Mouse (Mus musculus): ENCODE results near the gene Olfr689. TPM values are rescaled to one million over a fixed set of nuclear protein-coding genes. Genes with fewer than 3 reads are reported as not detected.
"Not testable (repeated sequence)": the region's sequence is repeated elsewhere in the genome, so short reads cannot be mapped to it uniquely, and the experiment has no call there.

Olfr689 gene
- polyA plus RNA-seq (2017; shearing (Covaris generic)) = not detected

DNA sequence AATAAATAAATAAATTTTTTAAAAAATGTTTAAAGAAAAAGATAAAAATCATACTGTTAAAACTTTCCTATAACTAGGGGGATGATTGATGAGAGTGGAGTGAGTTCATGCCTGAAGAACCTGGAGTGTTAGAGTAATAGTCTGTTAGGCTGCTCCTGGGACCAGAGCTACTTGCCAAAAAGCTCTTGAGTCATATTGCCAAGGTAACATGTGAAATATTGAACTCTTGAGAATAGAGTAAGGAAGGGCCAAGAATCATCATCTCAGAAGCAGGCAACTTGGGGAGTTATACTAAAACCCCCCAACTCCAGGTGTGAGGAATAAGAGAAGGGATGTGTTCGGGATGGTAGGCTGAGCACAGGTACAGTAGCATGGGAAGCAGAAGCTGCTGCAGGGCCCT is at the start of gene Olfr689:
Gene Olfr689, plus strand, starts transcription at position 301 of the 400 bp plus-strand sequence.
- ATAC-seq = no peak

DNA sequence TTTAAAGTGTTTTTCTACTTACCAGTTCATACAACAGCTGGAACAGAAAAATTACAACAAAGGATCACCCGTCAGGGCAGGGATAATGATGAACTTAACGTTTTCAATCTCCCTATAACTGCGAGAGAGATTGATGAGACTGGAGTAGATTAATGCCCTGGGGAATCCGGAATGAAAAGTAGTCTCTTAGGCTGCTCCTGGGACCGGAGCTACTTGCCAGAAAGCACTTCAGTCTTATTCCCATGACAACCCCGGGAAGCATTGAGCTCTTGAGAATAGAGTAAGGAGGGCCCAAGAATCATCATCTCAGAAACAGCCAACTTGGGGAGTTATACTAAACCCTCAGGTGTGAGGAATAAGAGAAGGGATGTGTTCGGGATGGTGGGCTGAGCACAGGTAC is 38.5 kb upstream of the Olfr689 start:
- ATAC-seq = no peak

DNA sequence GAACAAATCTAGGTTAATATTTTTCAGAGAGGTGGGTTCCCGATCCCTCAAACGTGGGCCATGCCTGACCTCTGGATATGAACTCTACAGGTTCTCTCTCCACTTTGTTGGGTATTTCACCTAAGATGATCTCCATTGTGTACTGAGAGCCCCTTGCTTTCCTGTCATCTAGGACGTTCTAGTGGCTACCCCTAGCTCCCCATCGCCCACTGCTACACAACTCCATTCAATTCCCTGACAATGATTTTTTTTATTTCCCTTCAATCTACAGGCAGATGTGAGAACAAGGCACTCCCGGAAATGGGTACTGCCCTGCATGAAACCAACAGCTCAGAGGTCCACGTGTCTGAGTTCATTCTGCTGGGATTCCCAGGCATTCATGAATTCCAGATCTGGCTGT is 23.2 kb upstream of the Olfr689 start, which contains the start of gene Olfr688:
Gene Olfr688, plus strand, starts transcription at position 301 of the 400 bp plus-strand sequence.
- ATAC-seq = no peak

DNA sequence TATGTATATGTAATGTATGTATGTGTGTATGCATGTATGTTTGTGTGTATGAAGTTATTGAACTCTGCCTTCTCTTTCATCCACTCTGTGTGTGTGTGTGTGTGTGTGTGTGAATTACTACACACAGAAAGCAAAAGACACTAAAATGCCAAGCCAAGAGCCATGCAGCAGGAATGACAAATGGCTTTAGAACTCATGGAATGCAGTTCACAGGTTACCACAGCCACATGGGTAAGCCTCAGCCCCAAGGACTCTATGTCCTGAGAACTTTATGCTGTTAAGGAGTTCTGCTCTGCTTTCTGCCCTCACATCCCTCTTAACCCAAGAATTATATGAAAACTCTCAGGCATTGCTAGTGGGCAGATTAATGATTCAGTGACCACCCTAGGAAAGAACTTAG is 20.9 kb upstream of the Olfr689 start:
- no peak for ATAC-seq

DNA sequence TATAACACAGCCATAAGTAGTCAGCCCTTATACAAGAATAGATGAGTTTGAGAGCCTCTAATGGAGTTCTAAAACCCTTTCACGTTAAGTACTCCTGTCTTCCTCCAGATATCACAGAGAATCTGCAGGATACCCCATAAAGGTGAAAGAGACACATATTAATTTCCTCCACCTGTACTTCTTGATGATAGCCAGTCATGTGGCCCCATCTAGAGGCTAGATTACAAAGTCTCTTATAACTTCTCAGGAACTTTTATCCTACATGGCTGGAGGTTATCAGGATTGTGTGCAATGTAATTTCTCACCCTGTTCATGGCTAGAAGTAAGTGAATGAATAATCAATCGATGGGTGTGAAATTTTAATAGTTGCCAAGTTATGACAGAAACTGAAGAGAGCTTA is 14.3 kb downstream of the Olfr689 start:
- ATAC-seq = no peak

DNA sequence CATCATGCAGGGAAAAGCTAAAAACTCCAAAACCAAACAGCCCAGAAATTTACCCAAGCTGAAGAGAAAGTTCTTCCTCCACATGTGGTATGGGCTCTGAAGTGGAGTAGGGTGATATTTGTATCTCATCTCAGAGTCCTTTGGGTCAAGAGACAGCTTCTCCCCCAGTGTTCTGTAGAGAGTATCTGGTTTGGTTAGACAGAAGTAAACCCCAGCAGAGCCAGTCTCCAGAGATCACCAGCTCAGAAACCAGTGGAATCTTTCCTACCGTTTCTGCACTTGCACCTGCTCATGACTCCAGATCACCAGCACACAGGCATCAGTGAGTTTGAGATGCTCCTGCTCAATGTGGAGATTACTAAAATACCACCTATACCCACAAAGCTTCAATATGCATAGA is 23.0 kb downstream of the Olfr689 start, which contains the start of gene Olfr690:
Gene Olfr690, minus strand, starts transcription at position 101 of the 400 bp plus-strand sequence.
- ATAC-seq = no peak

DNA sequence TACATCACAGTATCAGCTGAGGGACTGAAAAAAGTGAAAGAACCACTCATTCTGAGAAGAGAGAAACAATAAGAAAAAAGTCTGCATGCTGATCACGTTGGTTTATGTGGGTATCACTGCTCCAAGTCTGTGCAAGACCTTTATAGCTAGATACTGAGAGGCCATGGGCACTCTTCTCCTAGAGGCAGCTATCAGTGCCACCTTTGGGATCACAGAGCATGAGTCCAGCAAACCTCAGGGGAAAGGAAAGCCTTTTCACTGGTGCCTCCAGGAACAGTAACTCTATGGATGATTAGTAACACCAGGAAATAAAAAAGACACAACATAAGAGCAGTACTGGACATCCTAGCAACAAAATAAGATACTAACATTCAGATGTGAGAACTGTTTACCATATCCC is 31.2 kb downstream of the Olfr689 start, which contains the start of gene Olfr691:
Gene Olfr691, minus strand, starts transcription at position 101 of the 400 bp plus-strand sequence.
- ATAC-seq = no peak

DNA sequence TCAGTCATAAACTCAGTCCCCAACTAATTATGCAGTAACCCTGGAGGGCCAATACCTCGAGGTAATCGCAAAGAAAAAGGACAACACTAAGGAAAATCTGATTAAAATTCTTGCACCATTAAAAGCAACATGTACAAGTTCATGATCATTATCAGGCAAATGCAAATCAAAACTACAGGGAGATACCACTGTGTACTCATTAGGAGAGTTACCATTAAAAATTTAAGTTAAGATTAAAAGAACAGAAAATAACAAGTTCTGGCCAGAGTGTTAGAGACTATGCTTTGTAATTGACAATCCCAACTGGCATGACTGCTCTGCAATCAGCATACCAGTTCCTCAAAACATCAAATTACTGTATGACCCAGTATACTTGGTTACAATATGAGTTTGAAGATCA is 31.8 kb downstream of the Olfr689 start:
- ATAC-seq = no peak

DNA sequence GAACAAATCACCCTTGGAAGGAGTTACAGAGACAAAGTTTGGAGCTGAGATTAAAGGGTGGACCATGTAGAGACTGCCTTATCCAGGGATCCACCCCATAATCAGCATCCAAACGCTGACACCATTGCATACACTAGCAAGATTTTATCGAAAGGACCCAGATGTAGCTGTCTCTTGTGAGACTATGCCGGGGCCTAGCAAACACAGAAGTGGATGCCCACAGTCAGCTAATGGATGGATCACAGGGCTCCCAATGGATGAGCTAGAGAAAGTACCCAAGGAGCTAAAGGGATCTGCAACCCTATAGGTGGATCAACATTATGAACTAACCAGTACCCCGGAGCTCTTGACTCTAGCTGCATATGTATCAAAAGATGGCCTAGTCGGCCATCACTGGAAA is 45.1 kb downstream of the Olfr689 start:
- ATAC-seq = not testable (repeated sequence)

DNA sequence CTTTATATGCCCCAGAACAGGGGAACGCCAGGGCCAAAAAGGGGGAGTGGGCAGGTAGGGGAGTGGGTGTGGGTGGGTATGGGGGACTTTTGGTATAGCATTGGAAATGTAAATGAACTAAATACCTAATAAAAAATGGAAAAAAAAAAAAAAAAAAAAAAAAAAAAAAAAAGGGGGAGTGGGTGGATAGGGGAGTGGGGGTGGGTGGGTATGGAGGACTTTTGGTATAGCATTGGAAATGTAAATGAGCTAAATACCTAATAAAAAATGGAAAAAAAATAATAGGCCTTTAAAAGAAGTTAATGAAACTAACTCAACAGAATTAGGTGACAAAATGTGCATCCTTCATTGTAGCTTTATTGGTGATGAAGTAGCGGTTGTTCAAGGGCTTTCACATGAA is 45.5 kb downstream of the Olfr689 start:
- not testable (repeated sequence) for ATAC-seq

DNA sequence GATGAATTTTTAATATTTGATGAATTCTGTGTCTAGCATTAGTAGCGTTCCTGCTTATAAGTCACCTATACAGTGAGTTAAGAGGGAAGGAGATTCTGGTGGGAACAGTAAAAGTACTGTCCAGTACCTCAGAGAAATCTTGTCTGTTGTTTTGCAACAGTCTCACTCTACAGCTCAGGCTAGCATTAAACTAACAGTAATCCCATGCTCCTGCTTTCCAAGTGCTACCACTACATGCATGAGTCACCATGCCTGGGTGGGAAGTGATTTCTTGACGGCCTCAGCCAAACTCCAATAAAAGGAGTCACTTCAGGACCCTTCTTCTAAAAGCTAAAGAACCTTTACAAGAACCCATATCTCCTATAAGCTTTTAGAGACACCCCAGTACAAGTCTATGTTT is 50.7 kb downstream of the Olfr689 start:
- ATAC-seq = no peak

DNA sequence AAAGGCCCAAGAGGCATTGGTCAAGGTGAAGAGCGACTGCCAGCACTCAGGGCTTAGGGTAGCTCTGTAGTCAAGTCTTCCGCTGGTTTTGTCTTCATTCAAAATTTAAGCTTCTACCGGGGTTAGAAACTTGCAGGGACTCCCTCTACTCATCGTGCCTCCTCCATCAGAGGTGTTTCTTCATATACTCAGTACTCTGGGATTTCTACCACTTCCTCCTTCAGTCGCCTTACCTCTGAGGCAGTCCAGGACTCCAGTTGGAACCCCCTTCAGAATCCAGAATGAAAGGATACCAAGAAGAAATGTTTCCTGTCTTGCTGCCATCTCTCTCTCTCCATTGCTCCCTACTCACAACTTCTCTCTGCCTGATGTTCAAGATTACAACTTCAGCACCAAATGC is 56.3 kb downstream of the Olfr689 start:
- ATAC-seq = no peak

DNA sequence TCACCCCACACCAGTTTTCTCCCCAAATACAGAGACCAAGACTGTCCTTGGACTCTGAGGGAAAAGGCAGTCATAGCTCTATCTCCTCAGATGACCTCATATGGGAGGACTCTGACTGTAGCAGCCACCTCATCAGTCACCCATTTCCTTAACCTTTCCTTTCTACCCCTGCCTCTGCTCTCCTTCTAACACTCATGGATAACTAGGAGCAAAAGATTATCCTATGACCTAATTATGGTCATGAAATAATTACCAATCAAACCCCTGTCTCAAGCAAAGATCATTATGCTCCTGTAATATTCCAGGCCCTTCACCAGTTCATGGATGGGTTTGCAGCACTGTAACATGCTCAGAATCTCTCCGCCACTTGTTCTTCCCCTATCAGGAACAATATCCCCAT is 57.0 kb downstream of the Olfr689 start, which contains the start of gene Olfr692:
Gene Olfr692, plus strand, starts transcription at position 301 of the 400 bp plus-strand sequence.
- no peak for ATAC-seq

DNA sequence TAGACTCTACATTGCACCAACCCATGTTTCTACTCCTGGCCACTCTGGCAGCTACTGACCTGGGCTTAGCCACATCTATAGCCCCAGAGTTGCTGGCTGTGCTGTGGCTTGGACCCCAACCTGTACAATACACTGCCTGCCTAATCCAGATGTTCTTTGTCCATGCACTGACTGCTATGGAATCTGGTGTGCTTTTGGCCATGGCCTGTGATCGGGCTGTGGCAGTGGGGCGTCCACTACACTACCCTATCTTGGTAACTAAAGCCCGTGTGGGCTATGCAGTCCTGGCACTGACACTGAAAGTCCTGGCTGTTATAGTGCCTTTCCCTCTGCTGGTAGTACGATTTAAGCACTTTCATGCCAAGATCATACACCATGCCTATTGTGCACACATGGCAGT is 57.6 kb downstream of the Olfr689 start:
- ATAC-seq = no peak

Other genes with a start within 250 kb of the Olfr689 start
- not detected for gene Olfr678, start 246.7 kb upstream of the Olfr689 start, polyA plus RNA-seq (2017; shearing (Covaris generic))
- not detected for gene Olfr679, start 230.0 kb upstream of the Olfr689 start, polyA plus RNA-seq (2017; shearing (Covaris generic))
- gene Olfr680-ps1, start 218.3 kb upstream of the Olfr689 start, polyA plus RNA-seq (2017; shearing (Covaris generic)) = not detected
- gene Olfr681, start 194.3 kb upstream of the Olfr689 start, polyA plus RNA-seq (2017; shearing (Covaris generic)) = not detected
- not detected for gene Olfr683, start 164.2 kb upstream of the Olfr689 start, polyA plus RNA-seq (2017; shearing (Covaris generic))
- not detected for gene Olfr684, start 147.5 kb upstream of the Olfr689 start, polyA plus RNA-seq (2017; shearing (Covaris generic))
- gene Olfr685, start 125.2 kb upstream of the Olfr689 start, polyA plus RNA-seq (2017; shearing (Covaris generic)) = not detected
- not detected for gene Olfr686, start 103.7 kb upstream of the Olfr689 start, polyA plus RNA-seq (2017; shearing (Covaris generic))
- not detected for gene Olfr688, start 23.1 kb upstream of the Olfr689 start, polyA plus RNA-seq (2017; shearing (Covaris generic))
- gene Olfr690, start 22.9 kb downstream of the Olfr689 start, polyA plus RNA-seq (2017; shearing (Covaris generic)) = not detected
- not detected for gene Olfr691, start 31.1 kb downstream of the Olfr689 start, polyA plus RNA-seq (2017; shearing (Covaris generic))
- not detected for gene Olfr692, start 57.1 kb downstream of the Olfr689 start, polyA plus RNA-seq (2017; shearing (Covaris generic))
- gene Gm5901, start 63.9 kb downstream of the Olfr689 start, polyA plus RNA-seq (2017; shearing (Covaris generic)) = not detected
- 10 to 100 TPM in 1 of 2 experiments, 1 to 10 TPM in 1; 9.6 to 27.0 TPM for gene Fam160a2, start 88.9 kb downstream of the Olfr689 start, polyA plus RNA-seq (2017; shearing (Covaris generic))
- gene Cnga4, start 93.4 kb downstream of the Olfr689 start, polyA plus RNA-seq (2017; shearing (Covaris generic)) = not detected
- not detected for gene Cckbr, start 114.6 kb downstream of the Olfr689 start, polyA plus RNA-seq (2017; shearing (Covaris generic))
- gene Cavin3, start 171.1 kb downstream of the Olfr689 start, polyA plus RNA-seq (2017; shearing (Covaris generic)) = under 1 TPM in 1 of 2 experiments, not detected in 1; 0.19 TPM
- 10 to 100 TPM; 21.6 to 25.9 TPM for gene Smpd1, start 243.2 kb downstream of the Olfr689 start, polyA plus RNA-seq (2017; shearing (Covaris generic))